ENCODE assay signal across 8 mouse cellular contexts in genomic region chr7:57386517-57387340, GRCm38 (mm10). TPM values are rescaled to one million over a fixed set of nuclear protein-coding genes. Genes with fewer than 3 reads are reported as not detected.
A peak's percentile ranks its signal among the peaks of the same experiment; 100 is the strongest.
DNase-seq lines count a peak whose midpoint lies in the region; ATAC-seq and TF ChIP-seq lines count a peak whose summit lies in the region.

Gene Gabrg3, minus strand, starts transcription at chr7:57387188.

- peak; percentile 78 for ATAC-seq in embryonic facial prominence, embryonic 13.5 days (ENCODE audit: insufficient number of reproducible peaks, insufficient read depth, low FRiP score, low TSS enrichment, low read depth)
- ATAC-seq in intestine, embryonic 15.5 days, result peak; percentile 78
- ATAC-seq in liver, embryonic 13.5 days (ENCODE audit: low read depth), result no peak

- no peaks in the 10 kb centered on the region for H3K9me3 ChIP-seq in E14TG2a.4 (ENCODE audit: low read length)
- H3K9me3 ChIP-seq in embryonic facial prominence, embryonic 13.5 days, result no peaks in the 10 kb centered on the region
- no peaks in the 10 kb centered on the region for H3K9me3 ChIP-seq in intestine, embryonic 15.5 days
- H3K9me3 ChIP-seq in liver, embryonic 13.5 days (replicated peaks), result no peaks in the 10 kb centered on the region

- peaks cover 44% of the 10 kb centered on the region for H3K27me3 ChIP-seq in E14TG2a.4 (ENCODE audit: insufficient read depth, low read length)
- H3K27me3 ChIP-seq in embryonic facial prominence, embryonic 13.5 days, result peaks cover 46% of the 10 kb centered on the region
- H3K27me3 ChIP-seq in intestine, embryonic 15.5 days (replicated peaks), result peaks cover 20% of the 10 kb centered on the region
- H3K27me3 ChIP-seq in liver, embryonic 13.5 days, result peaks cover 28% of the 10 kb centered on the region

- H3K4me3 ChIP-seq in E14TG2a.4 (replicated peaks; ENCODE audit: low read length), result peak within 1 kb of the TSS; percentile 83
- peak within 1 kb of the TSS; percentile 56 for H3K4me3 ChIP-seq in embryonic facial prominence, embryonic 13.5 days
- peak within 1 kb of the TSS; percentile 47 for H3K4me3 ChIP-seq in intestine, embryonic 15.5 days (replicated peaks)
- peak within 1 kb of the TSS; percentile 35 for H3K4me3 ChIP-seq in liver, embryonic 13.5 days (replicated peaks)

- under 1% methylated on average over 64 of the region's 71 CpGs for WGBS in embryonic facial prominence, embryonic 13.5 days
- under 1% methylated on average over 71 of the region's 71 CpGs for WGBS in intestine, embryonic 15.5 days
- WGBS in liver, embryonic 13.5 days (ENCODE audit: insufficient replicate concordance), result 2% methylated on average over 65 of the region's 71 CpGs

- H3K36me3 ChIP-seq in E14TG2a.4 (ENCODE audit: insufficient read depth, low read length), result no peaks in the 10 kb centered on the region
- no peaks in the 10 kb centered on the region for H3K36me3 ChIP-seq in embryonic facial prominence, embryonic 13.5 days
- no peaks in the 10 kb centered on the region for H3K36me3 ChIP-seq in intestine, embryonic 15.5 days
- no peaks in the 10 kb centered on the region for H3K36me3 ChIP-seq in liver, embryonic 13.5 days

- H3K27ac ChIP-seq in embryonic facial prominence, embryonic 13.5 days, result no peak within 1 kb of the TSS
- H3K27ac ChIP-seq in intestine, embryonic 15.5 days, result no peak within 1 kb of the TSS
- no peak within 1 kb of the TSS for H3K27ac ChIP-seq in liver, embryonic 13.5 days

- H3K4me1 ChIP-seq in E14TG2a.4 (replicated peaks; ENCODE audit: low read depth, low read length), result no peaks in the 10 kb centered on the region; the same call in 1 of the 2 replicates
- peaks cover 6% of the 10 kb centered on the region; the same call in 1 of the 2 replicates for H3K4me1 ChIP-seq in embryonic facial prominence, embryonic 13.5 days
- H3K4me1 ChIP-seq in intestine, embryonic 15.5 days (replicated peaks), result 0 out of 2 replicates have a peak, but pooled peaks cover 6% of the 10 kb centered on the region
- H3K4me1 ChIP-seq in liver, embryonic 13.5 days (replicated peaks), result no peaks in the 10 kb centered on the region

- DNase-seq in cerebellum, adult 11-12 months, result peak; percentile 3
- no peak for DNase-seq in cerebellum, adult 11 months
- DNase-seq in liver, embryonic 13.5 days, result no peak
- peak; percentile 65 for DNase-seq in right cerebral cortex, postnatal 4 days
- DNase-seq in T-cell, adult 2 months (ENCODE audit: low spot score), result no peak

- H3K9ac ChIP-seq in embryonic facial prominence, embryonic 13.5 days, result peak within 1 kb of the TSS; percentile 55
- H3K9ac ChIP-seq in intestine, embryonic 15.5 days, result peak within 1 kb of the TSS; percentile 32; the same call in 1 of the 2 replicates
- no peak within 1 kb of the TSS for H3K9ac ChIP-seq in liver, embryonic 13.5 days

- peak within 1 kb of the TSS; percentile 98 for H3K4me2 ChIP-seq in embryonic facial prominence, embryonic 13.5 days
- H3K4me2 ChIP-seq in intestine, embryonic 15.5 days (replicated peaks), result peak within 1 kb of the TSS; percentile 97
- peak within 1 kb of the TSS; percentile 51 for H3K4me2 ChIP-seq in liver, embryonic 13.5 days

- TF ChIP-seq CTCF in E14TG2a.4 (conservative IDR thresholded peaks at IDR 0.05; ENCODE audit: low read length), result no peak

RNA-seq across cellular contexts. Expression of gene Gabrg3, which starts in this region (rescaled TPM):
- 1.2 and 1.5 TPM in 2 replicates for polyA plus RNA-seq in embryonic facial prominence, embryonic 13.5 days (2015; fragmentation: Nextera tagmentation; extraction: Ambion mirVana)
- 0.68 and 0.78 TPM in 2 replicates for polyA plus RNA-seq in intestine, embryonic 15.5 days (2015; fragmentation: Nextera tagmentation; extraction: Ambion mirVana)
- 0.09 and 0.15 TPM in 2 replicates for polyA plus RNA-seq in liver, embryonic 13.5 days (2015; fragmentation: Nextera tagmentation; extraction: Ambion mirVana)

Comparison
In these comparisons a context has a peak if more than half of its experiments do, and no peak if none do; other contexts are left out.
1. DNase-seq: peak in cerebellum, adult 11-12 months (single experiment) and right cerebral cortex, postnatal 4 days (single experiment); none in cerebellum, adult 11 months (single experiment), liver, embryonic 13.5 days (single experiment) and T-cell, adult 2 months (single experiment).
2. Peak in ATAC-seq, H3K4me3 ChIP-seq, H3K9ac ChIP-seq and H3K4me2 ChIP-seq in intestine, embryonic 15.5 days; RNA of the gene not detected or under 1 TPM.
3. Peak in every context shown above with its lines, with median percentiles within 50 percentile points of each other: H3K4me3 ChIP-seq and H3K4me2 ChIP-seq.